Mouse (Mus musculus): ENCODE measurements at regions not wholly inside any gene's neighbourhood (a gene's known extent, or its start where the extent isn't known, plus 50 kb on each side); places are given as distances from the start of the nearest gene placed in this dataset.

DNA sequence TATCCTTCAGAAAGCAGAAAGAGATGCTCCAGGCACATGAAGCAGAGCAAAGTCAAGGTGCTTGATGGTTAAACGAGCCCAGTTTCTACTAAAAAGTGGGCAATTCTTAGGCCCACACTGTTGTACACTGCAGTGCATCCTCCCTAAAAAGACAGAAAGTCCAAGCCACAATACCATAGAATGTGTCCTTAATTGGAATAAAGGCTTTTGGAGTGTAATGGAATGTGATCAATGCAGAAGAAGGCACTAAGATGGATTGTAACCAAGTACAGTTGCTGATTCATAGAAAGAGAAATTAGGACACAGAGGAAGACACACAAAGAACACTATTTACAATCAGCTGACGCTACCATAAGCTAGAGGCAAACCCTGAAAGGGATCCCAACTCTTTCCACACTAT lies 201.3 kb downstream of the Cpe start:
- H3K4me1 ChIP-seq (ENCODE audit: control insufficient read depth, insufficient read depth, low read length) = no peaks in the 10 kb centered on the region
- no peak overlapping the region for H3K9ac ChIP-seq (ENCODE audit: low read length)
- no peak overlapping the region for H3K4me2 ChIP-seq (ENCODE audit: low read depth, low read length)
- H3K27me3 ChIP-seq (ENCODE audit: control insufficient read depth, insufficient read depth, low read length) = no peaks in the 10 kb centered on the region
- ATAC-seq (replicated peaks; ENCODE audit: extremely low read depth, insufficient read depth, low FRiP score) = no peak
- 91% methylated on average over 2 of the region's 2 CpGs for WGBS
- H3K27ac ChIP-seq (ENCODE audit: low read length) = no peak overlapping the region
- H3K9me3 ChIP-seq (replicated peaks; ENCODE audit: control insufficient read depth, low read length) = no peaks in the 10 kb centered on the region
- H3K36me3 ChIP-seq (ENCODE audit: control insufficient read depth, insufficient read depth) = no peaks in the 10 kb centered on the region
- H3K4me3 ChIP-seq (ENCODE audit: low read length) = no peak overlapping the region

DNA sequence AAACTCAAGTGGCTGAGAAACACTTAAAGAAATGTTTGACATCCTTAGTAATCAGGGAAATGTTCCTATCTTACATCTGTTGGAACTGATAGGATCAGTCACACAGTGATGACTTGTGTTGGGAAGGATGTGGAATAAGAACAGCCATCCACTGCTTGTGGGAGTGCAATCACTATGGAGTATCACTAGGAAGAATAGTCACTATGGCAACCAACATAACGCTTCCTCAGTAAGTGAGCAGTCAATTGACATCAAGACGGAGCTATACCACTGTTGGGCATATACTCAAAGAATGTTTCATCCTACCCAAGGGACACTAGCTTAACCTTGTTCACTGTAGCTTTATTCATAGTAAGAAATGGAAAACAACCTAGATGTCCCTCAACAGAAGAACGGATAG lies 204.8 kb downstream of the Cpe start:
- Histone ChIP-seq H3K27me3 (ENCODE audit: control insufficient read depth, insufficient read depth, low read length) (no peaks in the 10 kb centered on the region), H3K4me2 (ENCODE audit: low read depth, low read length) (no peak overlapping the region), H3K9ac (ENCODE audit: low read length) (no peak overlapping the region), H3K9me3 (replicated peaks; ENCODE audit: control insufficient read depth, low read length) (no peaks in the 10 kb centered on the region), H3K4me3 (ENCODE audit: low read length) (no peak overlapping the region), H3K36me3 (ENCODE audit: control insufficient read depth, insufficient read depth) (no peaks in the 10 kb centered on the region), H3K4me1 (ENCODE audit: control insufficient read depth, insufficient read depth, low read length) (no peaks in the 10 kb centered on the region), H3K27ac (ENCODE audit: low read length) (no peak overlapping the region)
- no peak for ATAC-seq (replicated peaks; ENCODE audit: extremely low read depth, insufficient read depth, low FRiP score)
- WGBS = 74% methylated on average over 3 of the region's 3 CpGs

DNA sequence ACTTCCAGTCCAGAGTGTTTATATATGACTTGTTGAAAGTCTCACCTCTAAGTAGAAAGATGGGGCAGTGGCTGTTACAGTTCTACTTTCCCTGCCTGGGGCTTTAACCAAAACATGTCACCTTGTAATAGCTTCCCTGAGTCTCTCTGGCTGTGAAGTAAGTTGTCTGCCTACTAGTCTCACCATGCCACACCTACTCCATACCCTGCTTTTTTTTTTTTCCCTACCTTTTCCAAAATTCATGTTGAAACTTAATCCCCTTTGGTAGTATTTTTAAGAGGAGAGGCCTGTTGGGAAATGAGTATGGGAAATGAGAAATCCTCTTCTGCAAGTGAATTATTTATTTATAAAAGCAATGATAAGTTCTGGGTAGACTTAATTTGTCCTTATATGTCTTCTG lies 219.6 kb downstream of the Cpe start:
- H3K27me3 ChIP-seq (ENCODE audit: control insufficient read depth, insufficient read depth, low read length) = no peaks in the 10 kb centered on the region
- no peak for ATAC-seq (replicated peaks; ENCODE audit: extremely low read depth, insufficient read depth, low FRiP score)
- H3K36me3 ChIP-seq (ENCODE audit: control insufficient read depth, insufficient read depth) = no peaks in the 10 kb centered on the region

DNA sequence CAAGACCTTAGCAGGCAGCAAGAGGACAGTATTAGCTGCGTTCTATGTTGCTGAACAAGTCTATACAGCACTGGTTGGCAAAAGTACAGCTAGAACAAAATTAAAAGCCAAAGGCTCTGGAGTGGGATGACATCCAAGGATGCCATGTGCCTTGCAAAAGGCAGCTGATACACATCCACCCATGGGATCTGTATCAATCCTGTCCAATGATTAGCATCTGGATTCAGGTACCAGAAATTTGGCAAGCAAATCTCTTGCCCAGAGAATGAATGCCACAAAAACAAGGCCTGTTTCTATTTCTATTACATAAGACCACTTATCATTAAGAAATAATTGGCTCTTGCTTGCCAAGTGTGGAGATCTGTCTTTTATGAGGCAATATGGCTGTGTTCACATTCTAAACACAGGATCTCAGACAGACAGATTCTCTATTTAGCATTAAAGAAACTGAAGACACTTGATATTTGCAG lies 220.0 kb downstream of the Cpe start:
- Histone ChIP-seq H3K27me3 (ENCODE audit: control insufficient read depth, insufficient read depth, low read length) (no peaks in the 10 kb centered on the region), H3K4me1 (ENCODE audit: control insufficient read depth, insufficient read depth, low read length) (no peaks in the 10 kb centered on the region), H3K9me3 (replicated peaks; ENCODE audit: control insufficient read depth, low read length) (no peaks in the 10 kb centered on the region), H3K4me2 (ENCODE audit: low read depth, low read length) (no peak overlapping the region), H3K36me3 (ENCODE audit: control insufficient read depth, insufficient read depth) (no peaks in the 10 kb centered on the region), H3K27ac (ENCODE audit: low read length) (no peak overlapping the region), H3K9ac (ENCODE audit: low read length) (no peak overlapping the region), H3K4me3 (ENCODE audit: low read length) (no peak overlapping the region)
- ATAC-seq (replicated peaks; ENCODE audit: extremely low read depth, insufficient read depth, low FRiP score) = no peak
- 82% methylated on average over 1 of the region's 1 CpGs for WGBS

More for the DNA sequence above, 219.6 kb downstream of the Cpe start:
- no peaks in the 10 kb centered on the region for H3K9me3 ChIP-seq (replicated peaks; ENCODE audit: control insufficient read depth, low read length)
- no peak overlapping the region for H3K4me2 ChIP-seq (ENCODE audit: low read depth, low read length)
- no peak overlapping the region for H3K27ac ChIP-seq (ENCODE audit: low read length)
- H3K9ac ChIP-seq (ENCODE audit: low read length) = no peak overlapping the region
- no peak overlapping the region for H3K4me3 ChIP-seq (ENCODE audit: low read length)
- no peaks in the 10 kb centered on the region for H3K4me1 ChIP-seq (ENCODE audit: control insufficient read depth, insufficient read depth, low read length)

DNA sequence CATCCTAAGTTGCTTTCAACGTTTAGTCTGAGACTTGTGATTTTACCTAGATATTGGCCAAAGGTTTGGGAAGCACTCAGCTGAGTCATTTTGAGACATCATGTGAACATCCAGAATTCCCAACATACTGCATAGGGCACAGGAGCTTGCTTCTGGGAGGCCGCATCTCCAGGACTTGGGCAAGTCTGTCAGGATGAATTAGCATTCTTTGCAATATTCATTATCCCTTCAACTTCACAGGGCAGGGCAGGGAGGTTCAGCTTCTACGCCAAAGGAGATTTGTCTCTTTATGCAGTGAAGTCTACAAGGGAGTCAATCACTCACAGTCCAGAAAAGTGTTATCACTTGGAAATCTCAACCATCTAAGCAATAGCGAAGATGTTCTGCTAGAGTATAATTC lies 231.7 kb downstream of the Cpe start:
- no peak overlapping the region for H3K27ac ChIP-seq (ENCODE audit: low read length)
- WGBS = 82% methylated on average over 4 of the region's 4 CpGs
- H3K9ac ChIP-seq (ENCODE audit: low read length) = no peak overlapping the region
- no peak for ATAC-seq (replicated peaks; ENCODE audit: extremely low read depth, insufficient read depth, low FRiP score)
- no peaks in the 10 kb centered on the region for H3K27me3 ChIP-seq (ENCODE audit: control insufficient read depth, insufficient read depth, low read length)
- no peaks in the 10 kb centered on the region for H3K4me1 ChIP-seq (ENCODE audit: control insufficient read depth, insufficient read depth, low read length)
- H3K9me3 ChIP-seq (replicated peaks; ENCODE audit: control insufficient read depth, low read length) = peaks cover 2% of the 10 kb centered on the region; the same call in 1 of the 2 replicates
- no peaks in the 10 kb centered on the region for H3K36me3 ChIP-seq (ENCODE audit: control insufficient read depth, insufficient read depth)
- no peak overlapping the region for H3K4me3 ChIP-seq (ENCODE audit: low read length)
- no peak overlapping the region for H3K4me2 ChIP-seq (ENCODE audit: low read depth, low read length)

DNA sequence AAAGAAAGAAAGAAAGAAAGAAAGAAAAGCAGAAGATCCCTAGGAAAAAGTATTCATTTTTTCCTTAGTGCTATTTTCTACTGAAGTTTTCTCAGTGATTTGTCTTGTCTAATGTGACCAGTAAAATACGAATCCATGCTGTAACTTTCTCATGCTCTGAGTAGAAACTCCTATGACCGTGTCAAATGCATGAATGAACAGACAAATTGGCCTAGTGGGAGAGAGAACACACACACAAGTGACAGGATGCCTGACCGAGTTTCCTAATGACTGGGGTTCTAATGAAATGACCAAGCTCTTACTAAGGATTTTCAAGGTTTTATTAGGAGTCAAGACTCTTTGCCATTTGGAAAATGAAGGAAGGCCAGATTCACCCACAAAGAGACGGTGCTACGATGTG lies 235.9 kb downstream of the Cpe start:
- H3K4me1 ChIP-seq (ENCODE audit: control insufficient read depth, insufficient read depth, low read length) = no peaks in the 10 kb centered on the region
- H3K4me2 ChIP-seq (ENCODE audit: low read depth, low read length) = no peak overlapping the region
- ATAC-seq (replicated peaks; ENCODE audit: extremely low read depth, insufficient read depth, low FRiP score) = no peak
- H3K4me3 ChIP-seq (ENCODE audit: low read length) = no peak overlapping the region
- H3K27me3 ChIP-seq (ENCODE audit: control insufficient read depth, insufficient read depth, low read length) = no peaks in the 10 kb centered on the region
- no peak overlapping the region for H3K9ac ChIP-seq (ENCODE audit: low read length)
- no peaks in the 10 kb centered on the region for H3K36me3 ChIP-seq (ENCODE audit: control insufficient read depth, insufficient read depth)
- no peak overlapping the region for H3K27ac ChIP-seq (ENCODE audit: low read length)
- H3K9me3 ChIP-seq (replicated peaks; ENCODE audit: control insufficient read depth, low read length) = no peaks in the 10 kb centered on the region
- WGBS = 83% methylated on average over 5 of the region's 5 CpGs

DNA sequence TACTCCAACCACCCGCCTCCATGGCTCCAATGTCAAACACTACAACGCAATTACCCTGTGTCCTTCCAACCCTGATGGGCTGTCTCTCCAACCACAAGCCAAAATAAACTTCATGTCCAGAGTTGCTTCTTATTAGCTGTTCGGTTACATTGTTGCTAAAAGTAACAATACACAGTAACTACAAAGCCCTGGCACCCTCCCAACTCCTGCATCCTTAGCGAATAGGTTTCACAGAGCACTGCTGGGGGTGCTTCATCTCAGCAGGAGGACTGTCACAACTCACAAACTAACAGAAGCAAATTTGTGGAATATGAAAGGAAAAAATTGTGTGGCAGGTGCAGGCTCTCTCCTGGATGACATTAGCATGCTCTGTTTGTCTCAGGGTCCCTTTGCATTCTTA lies 238.1 kb downstream of the Cpe start:
- no peaks in the 10 kb centered on the region for H3K36me3 ChIP-seq (ENCODE audit: control insufficient read depth, insufficient read depth)
- no peaks in the 10 kb centered on the region for H3K9me3 ChIP-seq (replicated peaks; ENCODE audit: control insufficient read depth, low read length)
- no peak overlapping the region for H3K4me3 ChIP-seq (ENCODE audit: low read length)
- no peaks in the 10 kb centered on the region for H3K27me3 ChIP-seq (ENCODE audit: control insufficient read depth, insufficient read depth, low read length)
- no peaks in the 10 kb centered on the region for H3K4me1 ChIP-seq (ENCODE audit: control insufficient read depth, insufficient read depth, low read length)
- 62% methylated on average over 4 of the region's 4 CpGs for WGBS
- H3K27ac ChIP-seq (ENCODE audit: low read length) = no peak overlapping the region
- H3K9ac ChIP-seq (ENCODE audit: low read length) = no peak overlapping the region
- no peak for ATAC-seq (replicated peaks; ENCODE audit: extremely low read depth, insufficient read depth, low FRiP score)
- no peak overlapping the region for H3K4me2 ChIP-seq (ENCODE audit: low read depth, low read length)

DNA sequence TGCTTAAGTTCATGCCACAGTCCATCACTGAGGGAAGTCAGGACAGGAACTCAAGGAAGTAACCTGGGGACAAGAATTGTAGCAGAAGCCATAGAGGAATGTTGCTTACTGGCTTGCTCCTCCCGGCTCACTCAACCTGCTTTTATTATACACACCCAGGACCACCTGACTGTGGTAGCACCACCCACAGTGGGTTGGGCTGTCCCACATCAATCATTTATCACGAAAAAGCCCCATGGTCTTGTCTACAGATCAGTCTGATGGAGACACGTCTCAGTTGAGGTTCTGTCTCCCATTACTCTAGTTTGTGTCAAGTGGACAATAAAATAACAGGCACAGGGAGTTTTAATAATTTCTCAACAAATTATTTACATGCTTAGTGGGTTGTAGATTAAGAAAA lies 239.3 kb upstream of the Tll1 start:
- H3K9ac ChIP-seq (ENCODE audit: low read length) = no peak overlapping the region
- no peaks in the 10 kb centered on the region for H3K27me3 ChIP-seq (ENCODE audit: control insufficient read depth, insufficient read depth, low read length)
- 77% methylated on average over 3 of the region's 3 CpGs for WGBS
- no peak overlapping the region for H3K27ac ChIP-seq (ENCODE audit: low read length)
- H3K4me1 ChIP-seq (ENCODE audit: control insufficient read depth, insufficient read depth, low read length) = no peaks in the 10 kb centered on the region
- H3K4me3 ChIP-seq (ENCODE audit: low read length) = no peak overlapping the region
- no peak for ATAC-seq (replicated peaks; ENCODE audit: extremely low read depth, insufficient read depth, low FRiP score)
- no peaks in the 10 kb centered on the region for H3K36me3 ChIP-seq (ENCODE audit: control insufficient read depth, insufficient read depth)
- H3K4me2 ChIP-seq (ENCODE audit: low read depth, low read length) = no peak overlapping the region
- H3K9me3 ChIP-seq (replicated peaks; ENCODE audit: control insufficient read depth, low read length) = no peaks in the 10 kb centered on the region

DNA sequence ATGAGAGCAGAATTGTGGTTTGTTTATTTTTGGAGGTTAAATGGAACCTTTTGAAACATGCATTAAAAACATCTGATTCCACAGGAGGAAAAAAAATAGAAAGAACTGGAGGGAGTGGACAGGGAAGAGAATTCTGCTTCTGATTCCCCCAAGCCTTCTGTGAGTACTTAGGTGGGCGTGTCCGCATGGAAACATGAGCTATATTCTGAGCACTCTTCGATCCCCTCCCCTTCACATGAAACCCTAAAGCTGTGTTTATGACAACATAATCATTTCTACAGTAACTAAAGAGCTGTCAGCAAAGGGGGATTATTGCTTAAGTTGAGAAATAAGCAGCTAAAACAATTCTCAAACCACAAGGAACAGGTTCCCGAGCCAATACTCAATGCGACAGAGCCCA lies 238.4 kb upstream of the Tll1 start:
- no peaks in the 10 kb centered on the region for H3K4me1 ChIP-seq (ENCODE audit: control insufficient read depth, insufficient read depth, low read length)
- H3K4me3 ChIP-seq (ENCODE audit: low read length) = no peak overlapping the region
- H3K27ac ChIP-seq (ENCODE audit: low read length) = no peak overlapping the region
- WGBS = 72% methylated on average over 5 of the region's 5 CpGs
- ATAC-seq (replicated peaks; ENCODE audit: extremely low read depth, insufficient read depth, low FRiP score) = no peak
- H3K27me3 ChIP-seq (ENCODE audit: control insufficient read depth, insufficient read depth, low read length) = no peaks in the 10 kb centered on the region
- H3K9me3 ChIP-seq (replicated peaks; ENCODE audit: control insufficient read depth, low read length) = no peaks in the 10 kb centered on the region
- H3K4me2 ChIP-seq (ENCODE audit: low read depth, low read length) = no peak overlapping the region
- no peaks in the 10 kb centered on the region for H3K36me3 ChIP-seq (ENCODE audit: control insufficient read depth, insufficient read depth)
- H3K9ac ChIP-seq (ENCODE audit: low read length) = no peak overlapping the region

DNA sequence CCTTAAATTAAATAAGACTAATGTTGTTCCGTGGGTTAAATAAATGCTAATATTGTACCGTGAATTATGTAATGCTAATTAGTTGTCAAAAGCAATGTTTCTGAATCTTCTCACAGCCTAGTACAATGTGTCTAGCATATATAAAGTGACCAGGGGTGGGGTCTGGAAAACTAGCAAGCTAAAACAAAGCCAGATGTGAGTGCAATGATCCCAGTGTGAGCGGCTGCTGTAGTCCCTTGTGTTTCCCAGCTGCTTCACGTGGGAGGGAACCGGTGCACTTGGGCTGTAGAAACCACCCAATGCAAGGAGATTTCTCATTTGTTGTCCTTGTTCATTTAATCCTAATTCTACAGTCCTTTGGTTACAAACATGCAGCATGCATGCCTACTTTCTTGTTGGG lies 232.4 kb upstream of the Tll1 start:
- no peak overlapping the region for H3K4me3 ChIP-seq (ENCODE audit: low read length)
- no peaks in the 10 kb centered on the region for H3K9me3 ChIP-seq (replicated peaks; ENCODE audit: control insufficient read depth, low read length)
- H3K27ac ChIP-seq (ENCODE audit: low read length) = no peak overlapping the region
- no peaks in the 10 kb centered on the region for H3K36me3 ChIP-seq (ENCODE audit: control insufficient read depth, insufficient read depth)
- no peak overlapping the region for H3K9ac ChIP-seq (ENCODE audit: low read length)
- H3K4me2 ChIP-seq (ENCODE audit: low read depth, low read length) = no peak overlapping the region
- 82% methylated on average over 5 of the region's 5 CpGs for WGBS
- H3K27me3 ChIP-seq (ENCODE audit: control insufficient read depth, insufficient read depth, low read length) = no peaks in the 10 kb centered on the region
- ATAC-seq (replicated peaks; ENCODE audit: extremely low read depth, insufficient read depth, low FRiP score) = no peak
- H3K4me1 ChIP-seq (ENCODE audit: control insufficient read depth, insufficient read depth, low read length) = no peaks in the 10 kb centered on the region

Measured in heart, embryonic 16.5 days (tissue).